Mouse (Mus musculus) olfactory bulb, adult 2 months (tissue): ENCODE results near the gene Chchd6.

Source experiments
- CTCF ChIP-seq: fragments of 200-500 bp; IDR thresholded peaks from 2 replicates; pipeline ENCODE4 v1.5.1; 2012; ENCODE audit warnings: low read depth, mild to moderate bottlenecking, low read length, moderate library complexity; ENCODE audit not compliant: insufficient read depth
- POLR2A ChIP-seq: fragments of 200-500 bp; IDR thresholded peaks from 2 replicates; pipeline ENCODE4 v1.6.1; 2012; ENCODE audit warnings: mild to moderate bottlenecking, low read depth, low read length, moderate library complexity; ENCODE audit not compliant: insufficient read depth

DNA sequence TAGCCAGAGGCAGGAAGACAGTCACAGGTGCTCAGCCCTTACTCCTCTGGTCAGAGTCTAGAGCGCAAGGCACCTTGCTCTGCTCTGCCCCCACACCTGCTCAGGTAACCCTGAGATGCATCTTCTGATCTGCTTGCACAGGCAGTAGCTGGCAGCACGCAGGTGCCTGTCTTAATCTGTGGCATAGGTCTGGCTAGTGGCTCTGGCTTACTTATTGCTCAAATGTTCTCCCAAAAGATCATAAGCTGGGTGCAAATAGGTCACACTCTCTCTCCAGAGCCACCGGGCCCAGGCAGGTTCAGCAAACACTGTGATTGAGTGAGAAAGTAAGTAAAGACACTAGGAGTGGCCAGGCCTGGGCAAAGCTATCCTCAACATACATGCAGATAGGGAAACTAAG lies 236.3 kb downstream of the Chchd6 start:
- TF ChIP-seq CTCF: no peak
- TF ChIP-seq POLR2A: no peak
